Mouse (Mus musculus) bone marrow macrophage, adult 2 months (primary cell): ENCODE results near the gene Plch2.

ENCODE experiments used
- CTCF ChIP-seq: IDR thresholded peaks from 2 replicates; pipeline ENCODE4 v1.5.1; 2012; ENCODE audit warnings: low read depth, mild to moderate bottlenecking, low read length, moderate library complexity
- POLR2A ChIP-seq: IDR thresholded peaks from 2 replicates; pipeline ENCODE4 v1.6.1; 2012; ENCODE audit warnings: mild to moderate bottlenecking, low read depth, low read length, borderline replicate concordance

- no peak for TF ChIP-seq POLR2A
- no peak for TF ChIP-seq CTCF
Measured at GRCm38 (mm10) chr4:154952461-154953241, 103.9 kb downstream of the Plch2 start.
